Mouse (Mus musculus) myocyte (in vitro differentiated cells): ENCODE measurements around the gene Plekhm2. TPM values are rescaled to one million over a fixed set of nuclear protein-coding genes. Genes with fewer than 3 reads are reported as not detected.
A peak's percentile ranks its signal among the peaks of the same experiment; 100 is the strongest.

Experiments used
- H3K27me3 ChIP-seq: one replicate; pipeline ENCODE4 v1.6.1; 2011; ENCODE audit not compliant: control insufficient read depth, insufficient read depth, insufficient read length
- H3K36me3 ChIP-seq: one replicate; pipeline ENCODE4 v1.6.1; 2011; ENCODE audit not compliant: control insufficient read depth, insufficient read depth
- H3K4me2 ChIP-seq: one replicate; pipeline ENCODE4 v1.6.1; 2011; ENCODE audit warnings: low read depth, control low read depth
- H3K4me3 ChIP-seq: one replicate; pipeline ENCODE4 v1.5.1; 2011; ENCODE audit warnings: mild to moderate bottlenecking, control low read depth, moderate library complexity
- H3K79me2 ChIP-seq: one replicate; pipeline ENCODE4 v1.6.1; 2011; ENCODE audit not compliant: control insufficient read depth, insufficient read depth
- H3ac ChIP-seq: one replicate; pipeline ENCODE4 v1.6.1; 2011; ENCODE audit not compliant: control insufficient read depth, insufficient read length
- CEBPB ChIP-seq: IDR thresholded peaks from 2 replicates; pipeline ENCODE4 v1.6.1; 2011; ENCODE audit warnings: mild to moderate bottlenecking, moderate library complexity; ENCODE audit not compliant: poor library complexity, insufficient read depth, severe bottlenecking
- E2F4 ChIP-seq: IDR thresholded peaks from one replicate; pipeline ENCODE4 v1.6.1; 2011; ENCODE audit warnings: mild to moderate bottlenecking, control low read depth, moderate library complexity; ENCODE audit not compliant: insufficient read depth
- MAX ChIP-seq: IDR thresholded peaks from one replicate; pipeline ENCODE4 v1.6.1; 2011; ENCODE audit warnings: low read depth, mild to moderate bottlenecking, control low read depth
- MYOD1 ChIP-seq, 3 experiments: IDR thresholded peaks; one replicate each; pipeline ENCODE4 v1.6.1; 2011; ENCODE audit warnings: control low read depth in 2 of 3, low read depth in 2 of 3, mild to moderate bottlenecking in 2 of 3, moderate library complexity in 1 of 3; ENCODE audit not compliant: insufficient read length in 2 of 3, control insufficient read depth in 1 of 3
- MYOG ChIP-seq, 3 experiments: IDR thresholded peaks; one replicate each; pipeline ENCODE4 v1.6.1; 2011; ENCODE audit warnings: control low read depth in 2 of 3, low read depth in 2 of 3, mild to moderate bottlenecking in 2 of 3; ENCODE audit not compliant: insufficient read length in 2 of 3, control insufficient read depth in 1 of 3, insufficient read depth in 1 of 3
- POLR2A ChIP-seq: IDR thresholded peaks from one replicate; pipeline ENCODE4 v1.6.1; 2011; ENCODE audit warnings: low read depth, mild to moderate bottlenecking, control low read depth, moderate library complexity; ENCODE audit not compliant: insufficient read length
- POLR2AphosphoS2 ChIP-seq: IDR thresholded peaks from one replicate; pipeline ENCODE4 v1.6.1; 2011; ENCODE audit warnings: low read depth, control low read depth; ENCODE audit not compliant: insufficient read length
- REST ChIP-seq: IDR thresholded peaks from one replicate; pipeline ENCODE4 v1.6.1; 2011; ENCODE audit warnings: mild to moderate bottlenecking, control low read depth, moderate library complexity; ENCODE audit not compliant: insufficient read depth, insufficient read length
- SRF ChIP-seq: IDR thresholded peaks from one replicate; pipeline ENCODE4 v1.6.1; 2011; ENCODE audit warnings: low read depth; ENCODE audit not compliant: control insufficient read depth, insufficient read length
- TCF12 ChIP-seq: IDR thresholded peaks from one replicate; pipeline ENCODE4 v1.6.1; 2011; ENCODE audit warnings: mild to moderate bottlenecking, control low read depth; ENCODE audit not compliant: poor library complexity, insufficient read depth, severe bottlenecking
- TCF3 ChIP-seq: IDR thresholded peaks from one replicate; pipeline ENCODE4 v1.6.1; 2011; ENCODE audit warnings: low read depth, control low read depth; ENCODE audit not compliant: insufficient read length
- USF1 ChIP-seq: IDR thresholded peaks from one replicate; pipeline ENCODE4 v1.6.1; 2011; ENCODE audit warnings: low read depth, mild to moderate bottlenecking, control low read depth, moderate library complexity
- polyA plus RNA-seq: library from polyadenylated mRNA; unstranded; fragments of >200 nt; fragmentation: generic; extraction: Trizol; gene quantifications from one replicate; pipeline ENCODE4 v1.2.1, GENCODE M21; 2012; ENCODE audit warnings: missing spikeins

The Plekhm2 gene
- polyA plus RNA-seq, 1 experiment: 20.4 TPM

GRCm38 (mm10) chr4:141664011-141664745 lies 521 bp downstream of the Plekhm2 start:
- Histone ChIP-seq H3K79me2 (peaks cover 12% of the 10 kb centered on the region), H3K4me3 (peak overlapping the region; percentile 52), H3K27me3 (no peaks in the 10 kb centered on the region), H3ac (peak overlapping the region; percentile 57), H3K4me2 (peak overlapping the region; percentile 92), H3K36me3 (no peaks in the 10 kb centered on the region)
- TF ChIP-seq MYOD1 (IDR thresholded peaks at IDR 0.05; ENCODE audit: control insufficient read depth in 1 of 3, insufficient read length in 2 of 3, low read depth in 2 of 3): peak in 1 of 3 experiments; percentile 4
- peak; percentile 45 for TF ChIP-seq POLR2AphosphoS2
- TF ChIP-seq TCF12: no peak
- TF ChIP-seq POLR2A: peak; percentile 81
- no peak for TF ChIP-seq CEBPB

- H3ac ChIP-seq: peak overlapping the region; percentile 57
- H3K27me3 ChIP-seq: no peaks in the 10 kb centered on the region
- peak overlapping the region; percentile 78 for H3K4me2 ChIP-seq
- peaks cover 12% of the 10 kb centered on the region for H3K79me2 ChIP-seq
- TF ChIP-seq MYOD1 (IDR thresholded peaks at IDR 0.05; ENCODE audit: control insufficient read depth in 1 of 3, insufficient read length in 2 of 3, low read depth in 2 of 3) (no peak), MYOG (IDR thresholded peaks at IDR 0.05; ENCODE audit: control insufficient read depth in 1 of 3, insufficient read depth in 1 of 3, insufficient read length in 2 of 3, low read depth in 2 of 3) (peak in 1 of 3 experiments; percentile 19)
- H3K36me3 ChIP-seq: no peaks in the 10 kb centered on the region
- H3K4me3 ChIP-seq: peak overlapping the region; percentile 52
Measured at GRCm38 (mm10) chr4:141663122-141663931, 1.4 kb downstream of the Plekhm2 start.

- H3K36me3 ChIP-seq: no peaks in the 10 kb centered on the region
- H3ac ChIP-seq: no peak overlapping the region
- no peak overlapping the region for H3K4me2 ChIP-seq
- peaks cover 12% of the 10 kb centered on the region for H3K79me2 ChIP-seq
- no peaks in the 10 kb centered on the region for H3K27me3 ChIP-seq
- no peak overlapping the region for H3K4me3 ChIP-seq
- no peak for TF ChIP-seq POLR2A
- no peak for TF ChIP-seq CEBPB
- TF ChIP-seq MAX: no peak
- no peak for TF ChIP-seq TCF3
- no peak for TF ChIP-seq POLR2AphosphoS2
- TF ChIP-seq REST: no peak
- TF ChIP-seq SRF: no peak
- no peak for TF ChIP-seq USF1
- no peak for TF ChIP-seq MYOG (IDR thresholded peaks at IDR 0.05; ENCODE audit: control insufficient read depth in 1 of 3, insufficient read depth in 1 of 3, insufficient read length in 2 of 3, low read depth in 2 of 3)
- no peak for TF ChIP-seq E2F4
- no peak for TF ChIP-seq TCF12
- TF ChIP-seq MYOD1 (IDR thresholded peaks at IDR 0.05; ENCODE audit: control insufficient read depth in 1 of 3, insufficient read length in 2 of 3, low read depth in 2 of 3): no peak
Measured at GRCm38 (mm10) chr4:141660884-141661283, 3.8 kb downstream of the Plekhm2 start.

- Histone ChIP-seq H3K4me3 (no peak overlapping the region), H3K4me2 (no peak overlapping the region), H3K79me2 (peaks cover 12% of the 10 kb centered on the region), H3ac (no peak overlapping the region), H3K36me3 (no peaks in the 10 kb centered on the region), H3K27me3 (no peaks in the 10 kb centered on the region)
- no peak for TF ChIP-seq MYOG (IDR thresholded peaks at IDR 0.05; ENCODE audit: control insufficient read depth in 1 of 3, insufficient read depth in 1 of 3, insufficient read length in 2 of 3, low read depth in 2 of 3)
- TF ChIP-seq MAX: no peak
Measured at GRCm38 (mm10) chr4:141659739-141660138, 5.0 kb downstream of the Plekhm2 start.

DNA sequence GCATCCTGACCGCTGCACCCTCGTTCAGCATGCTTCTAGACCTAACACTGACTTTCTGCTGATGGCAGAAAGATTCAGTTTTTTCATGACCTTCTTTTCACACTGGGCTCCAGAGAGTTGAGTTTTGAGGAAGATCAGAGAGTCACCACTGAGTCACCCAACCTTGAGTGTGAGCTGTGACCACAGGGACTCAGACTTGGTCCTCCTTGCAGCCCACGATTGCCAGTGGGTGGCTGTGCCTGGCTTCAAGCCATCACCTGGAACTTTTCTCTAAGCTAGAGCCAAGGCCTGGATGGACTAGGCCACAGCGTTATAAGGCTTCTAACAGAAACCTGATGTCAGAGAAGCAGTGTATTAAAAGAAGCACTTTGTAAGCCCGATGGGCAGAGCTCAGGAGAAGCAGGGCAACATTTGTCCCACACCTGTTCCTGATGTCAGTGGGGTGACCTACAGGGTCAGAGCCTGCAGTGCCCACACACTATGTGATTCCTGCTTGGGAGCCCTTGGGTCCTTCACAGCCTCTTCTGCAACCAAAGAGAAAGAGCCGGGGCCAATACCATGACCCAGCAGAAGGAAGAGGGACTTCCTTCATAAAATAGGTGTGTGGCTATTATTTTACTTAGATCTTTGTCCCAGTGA lies 5.7 kb downstream of the Plekhm2 start:
- Histone ChIP-seq H3K27me3 (no peaks in the 10 kb centered on the region), H3K4me2 (peak overlapping the region; percentile 32), H3K4me3 (no peak overlapping the region), H3K36me3 (no peaks in the 10 kb centered on the region), H3K79me2 (peaks cover 12% of the 10 kb centered on the region), H3ac (no peak overlapping the region)
- TF ChIP-seq MYOD1 (IDR thresholded peaks at IDR 0.05; ENCODE audit: control insufficient read depth in 1 of 3, insufficient read length in 2 of 3, low read depth in 2 of 3) (peak in 2 of 3 experiments; percentile 52 to 84), MYOG (IDR thresholded peaks at IDR 0.05; ENCODE audit: control insufficient read depth in 1 of 3, insufficient read depth in 1 of 3, insufficient read length in 2 of 3, low read depth in 2 of 3) (peak in 1 of 3 experiments; percentile 71), USF1 (no peak)
